Mouse (Mus musculus): Measurements from ENCODE around the gene Klk14. TPM values are rescaled to one million over a fixed set of nuclear protein-coding genes. Genes with fewer than 3 reads are reported as not detected.
"Not testable (repeated sequence)": the region's sequence is repeated elsewhere in the genome, so short reads cannot be mapped to it uniquely, and the experiment has no call there.

Gene Klk14
- not detected in 2 replicates for total RNA-seq (2017)

GRCm38 (mm10) chr7:43690118-43690517 is at the start of gene Klk14:
Gene Klk14, plus strand, starts transcription at chr7:43690418.
- no peak for ATAC-seq (replicated peaks in 1 of 2; ENCODE audit: insufficient read depth in 1 of 2, low FRiP score in 2 of 2, low TSS enrichment in 1 of 2, low read depth in 1 of 2, poor library complexity in 2 of 2, severe bottlenecking in 2 of 2)

- peak in 1 of 2 experiments; percentile 60; a peak in 1 of 4 replicates for ATAC-seq (replicated peaks in 1 of 2; ENCODE audit: insufficient read depth in 1 of 2, low FRiP score in 2 of 2, low TSS enrichment in 1 of 2, low read depth in 1 of 2, poor library complexity in 2 of 2, severe bottlenecking in 2 of 2)
These were observed 47.6 kb upstream of the Klk14 start for GRCm38 (mm10) chr7:43642587-43642986.

- peak; percentile 10 to 14; a peak in 1 of 4 replicates for ATAC-seq (replicated peaks in 1 of 2; ENCODE audit: insufficient read depth in 1 of 2, low FRiP score in 2 of 2, low TSS enrichment in 1 of 2, low read depth in 1 of 2, poor library complexity in 2 of 2, severe bottlenecking in 2 of 2)
These were observed 47.1 kb upstream of the Klk14 start for GRCm38 (mm10) chr7:43643046-43643652.

GRCm38 (mm10) chr7:43652683-43653082 is 37.5 kb upstream of the Klk14 start:
- ATAC-seq (replicated peaks in 1 of 2; ENCODE audit: insufficient read depth in 1 of 2, low FRiP score in 2 of 2, low TSS enrichment in 1 of 2, low read depth in 1 of 2, poor library complexity in 2 of 2, severe bottlenecking in 2 of 2): no peak

DNA sequence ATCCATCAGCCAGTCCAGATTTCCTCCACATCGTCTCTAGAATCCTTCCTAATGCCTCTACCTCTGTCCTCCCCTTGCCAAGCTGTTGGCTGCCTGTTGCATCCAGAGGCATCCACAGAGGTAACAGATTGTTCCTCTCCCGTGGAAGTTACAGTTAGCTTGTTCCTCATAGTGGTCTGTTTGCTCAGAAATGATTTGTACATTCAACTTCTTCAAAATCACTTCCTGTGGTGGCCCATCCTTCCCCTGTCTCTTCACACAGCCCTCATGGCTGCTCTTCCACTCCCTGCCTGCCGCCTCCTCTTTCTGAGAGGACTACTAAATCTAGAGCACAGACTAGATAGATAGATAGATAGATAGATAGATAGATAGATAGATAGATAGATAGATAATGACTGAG is 35.7 kb upstream of the Klk14 start:
- ATAC-seq (replicated peaks in 1 of 2; ENCODE audit: insufficient read depth in 1 of 2, low FRiP score in 2 of 2, low TSS enrichment in 1 of 2, low read depth in 1 of 2, poor library complexity in 2 of 2, severe bottlenecking in 2 of 2): peak; percentile 72 to 84

GRCm38 (mm10) chr7:43656232-43656631 is 34.0 kb upstream of the Klk14 start:
- peak; percentile 55 to 65 for ATAC-seq (replicated peaks in 1 of 2; ENCODE audit: insufficient read depth in 1 of 2, low FRiP score in 2 of 2, low TSS enrichment in 1 of 2, low read depth in 1 of 2, poor library complexity in 2 of 2, severe bottlenecking in 2 of 2)

- peak in 1 of 2 experiments; percentile 42; a peak in 1 of 4 replicates for ATAC-seq (replicated peaks in 1 of 2; ENCODE audit: insufficient read depth in 1 of 2, low FRiP score in 2 of 2, low TSS enrichment in 1 of 2, low read depth in 1 of 2, poor library complexity in 2 of 2, severe bottlenecking in 2 of 2)
These were observed 30.2 kb upstream of the Klk14 start, which contains the start of gene Siglece for GRCm38 (mm10) chr7:43660002-43660401. Gene Siglece, minus strand, starts transcription at chr7:43660161.

DNA sequence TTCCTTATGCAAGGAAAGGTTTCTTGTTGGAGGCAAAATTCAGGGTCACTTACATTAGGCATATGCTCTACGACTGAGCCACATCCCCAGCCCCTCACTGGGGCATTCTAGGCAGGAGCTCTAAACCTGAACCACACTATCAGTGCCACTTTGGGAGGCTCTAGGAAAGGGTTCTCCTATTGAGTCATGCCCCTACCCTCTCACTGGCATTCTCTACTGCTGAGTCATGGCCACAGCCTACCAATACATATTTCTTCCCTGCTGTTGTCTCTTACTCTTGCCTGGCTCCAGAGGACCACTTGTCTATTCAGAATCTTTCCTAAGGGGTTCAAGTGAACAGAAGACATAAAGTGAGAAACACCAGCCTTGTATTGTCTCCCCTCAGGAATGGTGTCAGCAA is 27.4 kb upstream of the Klk14 start:
- peak; percentile 69 to 70; a peak in 1 of 4 replicates for ATAC-seq (replicated peaks in 1 of 2; ENCODE audit: insufficient read depth in 1 of 2, low FRiP score in 2 of 2, low TSS enrichment in 1 of 2, low read depth in 1 of 2, poor library complexity in 2 of 2, severe bottlenecking in 2 of 2)

DNA sequence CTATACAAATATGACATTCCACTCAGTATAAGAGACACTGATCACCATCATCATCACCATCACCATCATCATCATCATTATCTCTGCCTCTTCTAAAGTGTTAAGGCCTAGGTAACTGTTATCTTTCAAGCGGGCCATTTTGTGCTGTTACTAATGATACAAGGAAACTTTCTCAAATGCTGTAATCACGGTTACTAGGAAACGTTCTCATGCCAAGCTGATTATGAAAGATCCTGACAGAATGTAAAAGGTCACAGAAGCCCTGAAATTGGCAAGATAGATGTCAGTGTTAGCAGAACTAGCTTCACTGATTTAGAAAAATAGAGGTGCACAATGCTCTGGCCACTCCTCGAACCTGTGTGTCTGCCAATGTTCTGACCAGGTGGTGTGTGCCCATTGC is 23.0 kb upstream of the Klk14 start:
- ATAC-seq (replicated peaks in 1 of 2; ENCODE audit: insufficient read depth in 1 of 2, low FRiP score in 2 of 2, low TSS enrichment in 1 of 2, low read depth in 1 of 2, poor library complexity in 2 of 2, severe bottlenecking in 2 of 2): not testable (repeated sequence)

- ATAC-seq (replicated peaks in 1 of 2; ENCODE audit: insufficient read depth in 1 of 2, low FRiP score in 2 of 2, low TSS enrichment in 1 of 2, low read depth in 1 of 2, poor library complexity in 2 of 2, severe bottlenecking in 2 of 2): 0 out of 4 replicates have a peak, but pooled peaks of 1 of the 2 experiments have one; percentile 25
These were observed 21.6 kb upstream of the Klk14 start for GRCm38 (mm10) chr7:43668582-43668981.

DNA sequence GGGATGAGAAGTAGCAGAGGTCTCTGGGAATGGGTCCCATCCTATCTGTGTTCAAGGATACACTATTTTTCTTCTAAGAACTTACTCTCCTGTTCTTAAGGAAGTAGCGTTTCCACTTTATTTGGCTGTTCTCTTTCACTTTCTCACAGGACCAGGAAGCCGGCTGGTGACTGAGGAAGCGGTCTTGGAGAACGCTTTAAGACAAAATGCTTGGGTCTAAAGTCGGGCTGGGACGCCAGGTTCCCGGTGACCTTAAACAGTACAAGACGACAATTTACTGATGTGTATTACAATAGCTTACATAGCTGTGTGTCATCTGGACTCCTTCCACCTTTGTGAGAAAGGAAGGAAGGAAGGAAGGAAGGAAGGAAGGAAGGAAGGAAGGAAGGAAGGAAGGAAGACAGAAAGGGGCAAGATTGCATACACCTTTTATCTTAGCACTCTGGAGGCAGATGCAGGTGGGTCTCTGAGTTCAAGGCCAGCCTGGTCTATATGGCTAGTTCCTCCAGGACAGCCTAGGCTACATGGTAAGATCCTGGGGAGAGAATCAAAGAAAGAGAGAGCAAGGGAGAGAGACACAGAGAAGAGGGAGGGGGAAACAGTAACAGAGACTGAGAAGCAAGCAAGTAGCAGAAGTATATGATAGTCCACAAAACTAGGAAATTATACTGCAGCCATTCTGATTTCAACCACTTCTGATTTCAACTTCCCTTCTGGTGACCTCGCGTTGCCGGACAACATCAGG is 19.0 kb upstream of the Klk14 start:
- ATAC-seq (replicated peaks in 1 of 2; ENCODE audit: insufficient read depth in 1 of 2, low FRiP score in 2 of 2, low TSS enrichment in 1 of 2, low read depth in 1 of 2, poor library complexity in 2 of 2, severe bottlenecking in 2 of 2): no peak

- ATAC-seq (replicated peaks in 1 of 2; ENCODE audit: insufficient read depth in 1 of 2, low FRiP score in 2 of 2, low TSS enrichment in 1 of 2, low read depth in 1 of 2, poor library complexity in 2 of 2, severe bottlenecking in 2 of 2): peak; percentile 96 to 97
These were observed 18.2 kb upstream of the Klk14 start, which contains the start of gene Ctu1 for GRCm38 (mm10) chr7:43671809-43672580. Gene Ctu1, plus strand, starts transcription at chr7:43672016.

DNA sequence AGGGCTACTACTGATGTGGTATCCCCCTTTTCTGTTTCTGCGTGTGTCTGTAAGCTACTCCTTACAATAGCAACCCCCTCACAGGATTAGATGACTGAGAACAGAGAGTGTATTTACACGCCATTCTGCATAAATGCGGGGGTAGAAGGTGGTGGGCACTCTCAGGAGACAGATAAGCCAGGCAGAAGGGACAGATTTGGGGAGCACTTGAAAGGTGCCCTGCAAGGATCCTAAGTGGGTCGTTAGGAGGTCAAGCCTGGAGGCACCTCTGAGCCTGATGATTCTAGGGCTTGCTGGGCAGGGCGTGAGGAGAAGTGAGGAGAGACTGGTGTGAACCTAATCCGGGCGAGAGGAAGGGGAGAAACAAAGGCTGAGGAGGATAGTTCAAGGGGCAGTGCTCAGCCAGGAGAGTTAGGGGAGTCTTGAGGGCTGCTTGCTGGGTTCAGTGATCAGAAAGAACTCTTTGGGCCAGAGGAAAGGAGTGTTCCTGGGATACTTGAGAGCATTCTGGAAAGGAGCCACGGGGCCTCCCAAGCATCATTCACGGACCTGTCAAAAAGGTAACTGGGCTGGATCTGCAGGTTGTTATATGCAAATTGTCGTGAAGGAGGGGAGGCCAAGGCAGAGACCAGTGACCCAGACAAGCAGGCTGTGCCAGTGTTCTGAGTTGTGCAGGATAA is 17.5 kb upstream of the Klk14 start:
- ATAC-seq (replicated peaks in 1 of 2; ENCODE audit: insufficient read depth in 1 of 2, low FRiP score in 2 of 2, low TSS enrichment in 1 of 2, low read depth in 1 of 2, poor library complexity in 2 of 2, severe bottlenecking in 2 of 2): 0 out of 4 replicates have a peak, but pooled peaks of 1 of the 2 experiments have one; percentile 1

GRCm38 (mm10) chr7:43675091-43675490 is 15.1 kb upstream of the Klk14 start:
- ATAC-seq (replicated peaks in 1 of 2; ENCODE audit: insufficient read depth in 1 of 2, low FRiP score in 2 of 2, low TSS enrichment in 1 of 2, low read depth in 1 of 2, poor library complexity in 2 of 2, severe bottlenecking in 2 of 2): no peak

DNA sequence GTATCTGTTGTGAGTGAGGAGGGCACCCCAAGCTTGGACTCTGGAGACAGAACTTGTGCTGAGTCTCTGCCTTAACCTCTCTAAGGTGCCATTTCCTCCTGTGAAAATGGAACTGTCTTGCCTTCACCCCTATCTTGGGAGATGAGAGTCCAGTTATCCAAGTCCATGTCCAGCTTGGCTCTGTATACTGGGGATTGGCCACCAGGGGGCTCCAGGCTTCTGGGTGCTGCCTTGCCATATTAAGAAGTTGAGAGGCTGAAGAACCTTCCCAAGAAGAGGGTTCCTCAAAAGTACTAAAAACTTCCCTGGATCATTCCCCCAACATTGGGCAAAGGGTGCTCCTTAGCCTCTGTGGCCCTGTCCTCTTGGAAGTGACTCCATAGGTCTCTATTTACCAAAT is 11.7 kb upstream of the Klk14 start:
- 0 out of 4 replicates have a peak, but pooled peaks of 1 of the 2 experiments have one; percentile 31 for ATAC-seq (replicated peaks in 1 of 2; ENCODE audit: insufficient read depth in 1 of 2, low FRiP score in 2 of 2, low TSS enrichment in 1 of 2, low read depth in 1 of 2, poor library complexity in 2 of 2, severe bottlenecking in 2 of 2)

- ATAC-seq (replicated peaks in 1 of 2; ENCODE audit: insufficient read depth in 1 of 2, low FRiP score in 2 of 2, low TSS enrichment in 1 of 2, low read depth in 1 of 2, poor library complexity in 2 of 2, severe bottlenecking in 2 of 2): peak; percentile 79 to 82
These were observed 9.3 kb upstream of the Klk14 start for GRCm38 (mm10) chr7:43680960-43681359.

DNA sequence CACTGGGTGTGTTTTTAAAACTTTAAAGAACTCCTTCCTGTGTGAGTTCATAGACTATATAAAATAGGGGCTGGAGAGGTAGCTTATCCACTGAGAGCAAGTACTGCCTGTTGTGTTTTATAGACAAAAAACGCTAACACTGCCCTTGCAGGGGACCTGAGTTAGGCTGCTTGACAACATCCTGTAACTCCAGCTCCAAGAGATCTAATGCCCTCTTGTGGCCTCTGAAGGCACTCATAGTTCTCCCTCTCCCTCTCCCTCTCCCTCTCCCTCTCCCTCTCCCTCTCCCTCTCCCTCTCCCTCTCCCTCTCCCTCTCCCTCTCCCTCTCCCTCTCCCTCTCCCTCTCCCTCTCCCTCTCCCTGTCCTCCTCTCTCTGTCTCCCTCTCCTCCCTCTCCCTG is 7.7 kb upstream of the Klk14 start:
- ATAC-seq (replicated peaks in 1 of 2; ENCODE audit: insufficient read depth in 1 of 2, low FRiP score in 2 of 2, low TSS enrichment in 1 of 2, low read depth in 1 of 2, poor library complexity in 2 of 2, severe bottlenecking in 2 of 2): not testable (repeated sequence)

All from hematopoietic stem cell, adult 5-6 weeks (primary cell).